Mouse (Mus musculus) stomach, embryonic 15.5 days (tissue): ENCODE results near the gene Sf3b3. TPM values are rescaled to one million over a fixed set of nuclear protein-coding genes. Genes with fewer than 3 reads are reported as not detected.

Experiments used
- ATAC-seq: fragments of 200-750 bp; cut with Nextera tagmentation; 2 replicates; pipeline ENCODE4 v1.8.0; 2017; ENCODE audit warnings: low read depth, moderate number of reproducible peaks, moderate TSS enrichment; ENCODE audit not compliant: insufficient read depth, low FRiP score
- H3K27ac ChIP-seq: fragments of 300-500 bp; sonication (generic); 2 replicates; pipeline ENCODE4 v1.5.1; 2015; ENCODE audit warnings: mild to moderate bottlenecking, inconsistent platforms
- H3K27me3 ChIP-seq: fragments of 300-500 bp; sonication (generic); replicated peaks from 2 replicates; pipeline ENCODE4 v1.6.1; 2015; ENCODE audit warnings: inconsistent platforms
- H3K36me3 ChIP-seq: fragments of 300-500 bp; sonication (generic); 2 replicates; pipeline ENCODE4 v1.6.1; 2015; ENCODE audit warnings: inconsistent platforms
- H3K4me1 ChIP-seq: fragments of 300-500 bp; sonication (generic); 2 replicates; pipeline ENCODE4 v1.6.1; 2015; ENCODE audit warnings: inconsistent platforms
- H3K4me2 ChIP-seq: fragments of 300-500 bp; sonication (generic); 2 replicates; pipeline ENCODE4 v1.6.1; 2015; ENCODE audit warnings: mild to moderate bottlenecking, inconsistent platforms
- H3K4me3 ChIP-seq: fragments of 300-500 bp; sonication (generic); replicated peaks from 2 replicates; pipeline ENCODE4 v1.5.1; 2015; ENCODE audit warnings: inconsistent platforms
- H3K9ac ChIP-seq: fragments of 300-500 bp; sonication (generic); 2 replicates; pipeline ENCODE4 v1.6.1; 2015; ENCODE audit warnings: inconsistent platforms
- H3K9me3 ChIP-seq: fragments of 300-500 bp; sonication (generic); 2 replicates; pipeline ENCODE4 v1.6.1; 2016; ENCODE audit warnings: inconsistent platforms
- WGBS: fragments of 180-500 bp; shearing (Covaris S2); methylation state at CpG from one replicate; pipeline ENCODE4 v1.1.7; 2015; 5-methylcytosine and 5-hydroxymethylcytosine counted together
- polyA plus RNA-seq: library from polyadenylated mRNA; unstranded; fragments of >200 nt; fragmentation: Nextera tagmentation; extraction: Ambion mirVana; gene quantifications from 2 replicates; pipeline ENCODE4 v1.2.1, GENCODE M21; 2015

Gene Sf3b3
- polyA plus RNA-seq, 1 experiment from 2014 or later = 122 TPM

- Histone ChIP-seq H3K27ac (0 out of 2 replicates have a peak overlapping the region, but pooled peaks have one; percentile 26), H3K36me3 (no peaks in the 10 kb centered on the region), H3K27me3 (no peaks in the 10 kb centered on the region), H3K9me3 (no peaks in the 10 kb centered on the region), H3K4me1 (0 out of 2 replicates have a peak, but pooled peaks cover 3% of the 10 kb centered on the region), H3K4me2 (no peak overlapping the region), H3K9ac (no peak overlapping the region), H3K4me3 (no peak overlapping the region)
- ATAC-seq = no peak
- 59% methylated on average over 7 of the region's 7 CpGs for WGBS
These were observed 86.2 kb downstream of the Sf3b3 start for GRCm38 (mm10) chr8:110760280-110760940.

Other genes with a start within 250 kb of the Sf3b3 start
- 16.4 and 20.1 TPM in 2 replicates for gene Vac14, start 228.2 kb downstream of the Sf3b3 start, polyA plus RNA-seq
- 15.9 and 16.2 TPM in 2 replicates for gene Mtss1l, start 125.3 kb downstream of the Sf3b3 start, polyA plus RNA-seq
- 3.2 and 3.4 TPM in 2 replicates for gene Il34, start 40.9 kb downstream of the Sf3b3 start, polyA plus RNA-seq
- gene Cog4, start 187 bp downstream of the Sf3b3 start, polyA plus RNA-seq = 65.0 and 73.1 TPM in 2 replicates
- gene Fuk, start 55.7 kb upstream of the Sf3b3 start, polyA plus RNA-seq = 10.6 and 11.4 TPM in 2 replicates
- 17.1 and 17.6 TPM in 2 replicates for gene St3gal2, start 73.1 kb upstream of the Sf3b3 start, polyA plus RNA-seq
- gene Ddx19a, start 151.0 kb upstream of the Sf3b3 start, polyA plus RNA-seq = 11.8 and 12.9 TPM in 2 replicates
- gene Ddx19b, start 185.0 kb upstream of the Sf3b3 start, polyA plus RNA-seq = 6.4 and 6.9 TPM in 2 replicates
- 51.1 and 52.4 TPM in 2 replicates for gene Aars, start 186.4 kb upstream of the Sf3b3 start, polyA plus RNA-seq
- 17.7 and 20.5 TPM in 2 replicates for gene Exosc6, start 209.6 kb upstream of the Sf3b3 start, polyA plus RNA-seq
- gene Clec18a, start 245.6 kb upstream of the Sf3b3 start, polyA plus RNA-seq = not detected in 2 replicates
- gene Pdpr, start 247.8 kb upstream of the Sf3b3 start, polyA plus RNA-seq = 8.6 and 9.6 TPM in 2 replicates